Mouse (Mus musculus) forebrain, embryonic 14.5 days (tissue): Measurements from ENCODE around the gene Iqschfp. TPM values are rescaled to one million over a fixed set of nuclear protein-coding genes. Genes with fewer than 3 reads are reported as not detected.
A peak's percentile ranks its signal among the peaks of the same experiment; 100 is the strongest.

Source experiments
- ATAC-seq: fragments of 200-750 bp; cut with Nextera tagmentation; 2 replicates; pipeline ENCODE4 v1.8.0; 2017; ENCODE audit warnings: mild to moderate bottlenecking, moderate library complexity
- DNase-seq: peaks from one replicate; pipeline ENCODE4 v3.0.0-alpha.2; 2015; ENCODE audit warnings: low spot score
- H3K27ac ChIP-seq: fragments of 300-500 bp; sonication (generic); 2 replicates; pipeline ENCODE4 v1.5.1; 2014; ENCODE audit warnings: low read depth, mild to moderate bottlenecking, control low read depth, low read length, moderate library complexity
- H3K27me3 ChIP-seq: fragments of 300-500 bp; sonication (generic); replicated peaks from 2 replicates; pipeline ENCODE4 v1.6.1; 2014; ENCODE audit warnings: low read length, control low read depth, mixed read lengths; ENCODE audit not compliant: control insufficient read depth, insufficient read depth
- H3K36me3 ChIP-seq: fragments of 300-500 bp; sonication (generic); 2 replicates; pipeline ENCODE4 v1.6.1; 2014; ENCODE audit warnings: low read length, control low read depth; ENCODE audit not compliant: control insufficient read depth, insufficient read depth
- H3K4me1 ChIP-seq: fragments of 300-500 bp; sonication (generic); 2 replicates; pipeline ENCODE4 v1.6.1; 2014; ENCODE audit warnings: antibody characterized with exemption, low read length, control low read depth; ENCODE audit not compliant: control insufficient read depth, insufficient read depth
- H3K4me2 ChIP-seq: fragments of 300-500 bp; sonication (generic); 2 replicates; pipeline ENCODE4 v1.6.1; 2014; ENCODE audit warnings: mild to moderate bottlenecking, control low read depth, low read length
- H3K4me3 ChIP-seq: fragments of 300-500 bp; sonication (generic); 2 replicates; pipeline ENCODE4 v1.5.1; 2014; ENCODE audit warnings: low read depth, low read length, control low read depth
- H3K9ac ChIP-seq: fragments of 300-500 bp; sonication (generic); 2 replicates; pipeline ENCODE4 v1.6.1; 2014; ENCODE audit warnings: mild to moderate bottlenecking, low read length, control low read depth, moderate library complexity
- H3K9me3 ChIP-seq: fragments of 300-500 bp; sonication (generic); replicated peaks from 2 replicates; pipeline ENCODE4 v1.6.1; 2016; ENCODE audit warnings: low read length, control low read depth, mixed read lengths; ENCODE audit not compliant: control insufficient read depth
- WGBS: fragments of 180-500 bp; shearing (Covaris S2); extraction: QIAGEN DNeasy Blood & Tissue Kit; methylation state at CpG from one replicate; pipeline ENCODE4 v1.1.7; 2014; 5-methylcytosine and 5-hydroxymethylcytosine counted together
- polyA plus RNA-seq: library from polyadenylated mRNA; unstranded; fragments of >200 nt; fragmentation: Nextera tagmentation; extraction: Ambion mirVana; gene quantifications from 2 replicates; pipeline ENCODE4 v1.2.1, GENCODE M21; 2014

Iqschfp gene
- polyA plus RNA-seq, 1 experiment from 2014 or later = 2.8 TPM

DNA sequence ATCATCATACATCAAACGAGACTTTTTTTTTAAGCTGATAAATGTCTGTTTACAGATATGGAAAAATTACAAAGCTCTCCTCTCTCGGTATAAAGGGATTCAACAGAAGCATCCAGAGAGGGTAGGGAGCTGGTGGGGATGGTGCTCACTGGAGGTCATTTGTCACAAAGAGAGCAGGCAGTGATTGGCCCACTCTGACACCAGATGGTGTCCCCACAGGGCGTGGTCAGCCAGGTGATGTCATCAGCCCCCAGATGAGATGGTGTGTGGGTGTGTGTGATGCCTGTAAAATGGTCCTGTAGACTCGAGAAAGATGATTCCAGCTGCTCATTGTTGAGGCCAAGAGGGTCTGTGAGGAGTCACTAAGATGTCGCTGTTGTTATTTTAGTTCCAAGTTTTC, 727.1 kb downstream of the Iqschfp start:
- no peak for DNase-seq
- Histone ChIP-seq H3K4me1 (no peaks in the 10 kb centered on the region), H3K9ac (no peak overlapping the region), H3K4me2 (no peak overlapping the region), H3K27me3 (no peaks in the 10 kb centered on the region), H3K9me3 (no peaks in the 10 kb centered on the region), H3K27ac (no peak overlapping the region), H3K36me3 (peaks cover 30% of the 10 kb centered on the region), H3K4me3 (no peak overlapping the region)
- 83% methylated on average over 5 of the region's 5 CpGs for WGBS
- no peak for ATAC-seq

DNA sequence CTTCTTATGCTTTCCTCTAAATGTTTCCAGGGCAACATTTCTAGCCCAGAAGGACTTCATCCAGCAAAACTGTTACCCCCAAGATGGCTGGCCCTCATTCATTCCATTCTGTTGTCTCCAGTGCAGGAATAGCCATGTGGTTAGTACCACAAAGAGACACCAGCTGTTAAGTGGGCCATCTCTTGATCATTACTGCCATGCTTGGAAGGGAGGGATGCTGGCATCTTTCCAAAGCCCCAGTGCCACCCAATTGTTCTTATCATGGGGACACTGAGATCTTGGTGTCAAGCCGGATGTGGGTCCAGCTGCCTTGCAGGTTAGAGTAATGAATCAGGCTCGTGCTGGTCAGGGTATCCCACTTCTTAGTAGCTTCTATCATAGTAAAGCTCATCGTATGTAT, 729.9 kb downstream of the Iqschfp start:
- no peak overlapping the region for H3K27ac ChIP-seq
- 92% methylated on average over 3 of the region's 3 CpGs for WGBS
- ATAC-seq (no peak), DNase-seq (no peak)
- no peak overlapping the region for H3K4me3 ChIP-seq
- no peaks in the 10 kb centered on the region for H3K27me3 ChIP-seq
- peaks cover 53% of the 10 kb centered on the region for H3K36me3 ChIP-seq
- H3K9ac ChIP-seq = no peak overlapping the region
- H3K4me2 ChIP-seq = no peak overlapping the region
- H3K4me1 ChIP-seq = no peaks in the 10 kb centered on the region
- no peaks in the 10 kb centered on the region for H3K9me3 ChIP-seq

DNA sequence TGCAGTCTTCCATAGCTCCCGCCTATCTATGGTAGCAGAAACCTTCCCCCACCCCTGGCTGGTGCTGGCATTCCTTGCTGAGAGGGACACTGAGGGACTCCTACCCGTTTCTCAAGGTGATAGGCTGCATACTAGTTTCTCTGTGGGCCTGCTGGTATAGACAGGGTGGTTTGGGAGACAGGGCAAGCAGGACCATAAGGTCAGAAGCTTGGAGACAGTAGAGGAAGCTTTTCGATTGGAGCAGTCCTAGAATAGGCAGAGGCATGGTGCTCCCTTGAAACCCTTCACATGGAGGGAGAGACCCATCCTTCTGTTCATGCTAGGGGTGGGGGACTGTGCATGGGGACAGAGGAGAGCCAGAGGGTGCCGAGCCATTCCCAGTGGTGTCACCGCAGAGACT, 731.0 kb downstream of the Iqschfp start:
- Histone ChIP-seq H3K27me3 (no peaks in the 10 kb centered on the region), H3K9ac (no peak overlapping the region), H3K4me2 (no peak overlapping the region), H3K36me3 (peaks cover 59% of the 10 kb centered on the region), H3K9me3 (no peaks in the 10 kb centered on the region), H3K27ac (no peak overlapping the region), H3K4me3 (no peak overlapping the region), H3K4me1 (no peaks in the 10 kb centered on the region)
- no peak for DNase-seq
- WGBS = 90% methylated on average over 5 of the region's 5 CpGs
- ATAC-seq = no peak

DNA sequence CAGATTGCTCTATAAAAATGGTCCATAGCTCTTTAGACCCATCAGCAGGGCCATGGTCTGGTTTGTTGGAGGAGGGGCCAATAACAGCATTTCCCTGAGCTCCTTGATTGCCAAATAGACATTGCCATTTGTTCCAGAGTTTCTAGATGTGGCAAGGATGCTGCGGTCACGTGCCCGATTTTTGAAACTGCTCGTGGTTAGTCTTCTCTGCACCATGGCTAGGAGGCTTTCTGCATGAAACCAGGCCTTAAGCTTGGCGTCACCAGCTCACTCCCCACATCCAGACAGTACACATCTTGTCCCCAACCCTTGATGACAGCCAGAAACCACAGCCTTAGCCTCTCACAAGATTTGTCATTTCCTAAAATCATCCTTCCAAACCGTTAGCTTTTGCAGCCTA, 732.4 kb downstream of the Iqschfp start:
- 94% methylated on average over 6 of the region's 6 CpGs for WGBS
- no peak overlapping the region for H3K4me3 ChIP-seq
- no peaks in the 10 kb centered on the region for H3K27me3 ChIP-seq
- H3K36me3 ChIP-seq = peaks cover 59% of the 10 kb centered on the region
- H3K27ac ChIP-seq = no peak overlapping the region
- H3K9ac ChIP-seq = no peak overlapping the region
- DNase-seq = no peak
- H3K4me2 ChIP-seq = no peak overlapping the region
- no peaks in the 10 kb centered on the region for H3K9me3 ChIP-seq
- no peaks in the 10 kb centered on the region for H3K4me1 ChIP-seq
- ATAC-seq = no peak

DNA sequence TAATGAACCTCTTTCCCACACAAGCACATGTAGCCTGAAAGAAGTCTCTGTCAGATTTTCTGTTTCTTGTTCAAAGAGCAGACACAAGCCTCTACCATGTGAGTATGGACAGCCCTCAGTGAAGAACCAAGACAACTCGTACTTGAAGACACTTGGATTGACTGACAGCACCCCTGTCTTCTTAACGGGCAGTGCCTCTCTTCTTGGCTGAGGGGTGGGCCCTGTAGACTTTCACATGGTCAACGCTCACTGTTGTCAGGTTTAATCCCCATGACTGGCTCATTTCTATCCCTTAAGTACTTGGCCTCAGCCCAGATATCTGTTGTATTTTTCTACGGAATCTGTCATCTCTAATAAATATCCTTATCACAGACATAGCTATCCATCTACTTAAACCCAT, 738.2 kb downstream of the Iqschfp start:
- ATAC-seq (no peak), DNase-seq (no peak)
- Histone ChIP-seq H3K36me3 (peaks cover 28% of the 10 kb centered on the region), H3K4me3 (no peak overlapping the region), H3K27ac (no peak overlapping the region), H3K9ac (no peak overlapping the region), H3K9me3 (no peaks in the 10 kb centered on the region), H3K4me2 (no peak overlapping the region), H3K27me3 (no peaks in the 10 kb centered on the region), H3K4me1 (no peaks in the 10 kb centered on the region)
- WGBS = 87% methylated on average over 4 of the region's 4 CpGs

GRCm38 (mm10) chr3:68630821-68631220, 738.8 kb downstream of the Iqschfp start:
- no peak overlapping the region for H3K9ac ChIP-seq
- DNase-seq (no peak), ATAC-seq (no peak)
- no peaks in the 10 kb centered on the region for H3K4me1 ChIP-seq
- no peak overlapping the region for H3K4me3 ChIP-seq
- 91% methylated on average over 3 of the region's 3 CpGs for WGBS
- no peak overlapping the region for H3K27ac ChIP-seq
- peaks cover 22% of the 10 kb centered on the region; the same call in 1 of the 2 replicates for H3K36me3 ChIP-seq
- H3K4me2 ChIP-seq = no peak overlapping the region
- no peaks in the 10 kb centered on the region for H3K27me3 ChIP-seq
- no peaks in the 10 kb centered on the region for H3K9me3 ChIP-seq

- Histone ChIP-seq H3K9me3 (no peaks in the 10 kb centered on the region), H3K4me3 (no peak overlapping the region), H3K27me3 (no peaks in the 10 kb centered on the region), H3K9ac (no peak overlapping the region), H3K27ac (no peak overlapping the region), H3K4me2 (no peak overlapping the region), H3K4me1 (no peaks in the 10 kb centered on the region), H3K36me3 (0 out of 2 replicates have a peak, but pooled peaks cover 6% of the 10 kb centered on the region)
- ATAC-seq (no peak), DNase-seq (no peak)
- WGBS = 90% methylated on average over 3 of the region's 3 CpGs
Observed at GRCm38 (mm10) chr3:68632714-68633113, 740.7 kb downstream of the Iqschfp start.

GRCm38 (mm10) chr3:68633577-68633976, 741.5 kb downstream of the Iqschfp start:
- Histone ChIP-seq H3K4me2 (no peak overlapping the region), H3K27me3 (no peaks in the 10 kb centered on the region), H3K36me3 (0 out of 2 replicates have a peak, but pooled peaks cover 3% of the 10 kb centered on the region), H3K27ac (no peak overlapping the region), H3K9ac (no peak overlapping the region), H3K4me3 (no peak overlapping the region), H3K4me1 (no peaks in the 10 kb centered on the region), H3K9me3 (no peaks in the 10 kb centered on the region)
- DNase-seq = no peak
- ATAC-seq = no peak
- 94% methylated on average over 4 of the region's 4 CpGs for WGBS

- no peak overlapping the region for H3K4me3 ChIP-seq
- ATAC-seq (no peak), DNase-seq (peak; percentile 35)
- H3K4me1 ChIP-seq = no peaks in the 10 kb centered on the region
- H3K27ac ChIP-seq = no peak overlapping the region
- WGBS = 6% methylated on average over 7 of the region's 7 CpGs
- no peaks in the 10 kb centered on the region for H3K9me3 ChIP-seq
- no peaks in the 10 kb centered on the region for H3K27me3 ChIP-seq
- no peaks in the 10 kb centered on the region for H3K36me3 ChIP-seq
- no peak overlapping the region for H3K4me2 ChIP-seq
- H3K9ac ChIP-seq = no peak overlapping the region
Observed at GRCm38 (mm10) chr3:68637960-68638359, 745.9 kb downstream of the Iqschfp start.
